Mouse (Mus musculus) small intestine, adult 2 months (tissue): ENCODE results near the gene Mtif3. TPM values are rescaled to one million over a fixed set of nuclear protein-coding genes. Genes with fewer than 3 reads are reported as not detected.

Source experiments
- H3K27ac ChIP-seq: fragments of 200-500 bp; 2 replicates; pipeline ENCODE4 v1.5.1; 2012; ENCODE audit warnings: low read depth, low read length, control low read depth, inconsistent platforms; ENCODE audit not compliant: insufficient read depth
- H3K27me3 ChIP-seq: fragments of 200-500 bp; 2 replicates; pipeline ENCODE4 v1.6.1; 2012; ENCODE audit warnings: mild to moderate bottlenecking, moderate library complexity, low read length, inconsistent platforms; ENCODE audit not compliant: control insufficient read depth, insufficient read depth
- H3K36me3 ChIP-seq: fragments of 200-500 bp; 2 replicates; pipeline ENCODE4 v1.6.1; 2012; ENCODE audit warnings: mild to moderate bottlenecking, low read length, control low read depth, inconsistent platforms; ENCODE audit not compliant: control insufficient read depth, insufficient read depth
- H3K4me1 ChIP-seq: fragments of 200-500 bp; 2 replicates; pipeline ENCODE4 v1.6.1; 2012; ENCODE audit warnings: low read length, inconsistent platforms, mixed read lengths; ENCODE audit not compliant: control insufficient read depth, insufficient read depth, insufficient read length
- H3K4me3 ChIP-seq: fragments of 200-500 bp; 2 replicates; pipeline ENCODE4 v1.5.1; 2012; ENCODE audit warnings: low read depth, mild to moderate bottlenecking, control low read depth, inconsistent platforms, low read length, moderate library complexity
- CTCF ChIP-seq: fragments of 200-500 bp; IDR thresholded peaks from 2 replicates; pipeline ENCODE4 v1.5.1; 2012; ENCODE audit warnings: low read depth, mild to moderate bottlenecking, control low read depth, inconsistent platforms, low read length, moderate library complexity, mixed read lengths; ENCODE audit not compliant: insufficient replicate concordance, insufficient read length; ENCODE audit errors: extremely low read depth
- POLR2A ChIP-seq: fragments of 200-500 bp; IDR thresholded peaks from 2 replicates; pipeline ENCODE4 v1.6.1; 2012; ENCODE audit warnings: low read depth, mild to moderate bottlenecking, control low read depth, inconsistent platforms, low read length, moderate library complexity
- WGBS: fragments of 180-500 bp; shearing (Covaris S2); methylation state at CpG from one replicate; pipeline ENCODE4 v1.1.7; 2018; 5-methylcytosine and 5-hydroxymethylcytosine counted together
- polyA plus RNA-seq: library from polyadenylated mRNA; depleted of rRNA; stranded (reverse); fragments of >200 nt; gene quantifications from 2 replicates; pipeline ENCODE4 v1.2.3, GENCODE M21; 2012

Mtif3 gene
- polyA plus RNA-seq, 1 experiment, result 13.1 TPM

GRCm38 (mm10) chr5:146973858-146974780, 10.5 kb upstream of the Mtif3 start:
- 73% methylated on average over 25 of the region's 25 CpGs for WGBS
- TF ChIP-seq POLR2A (no peak), CTCF (no peak)
- Histone ChIP-seq H3K4me1 (no peaks in the 10 kb centered on the region), H3K36me3 (no peaks in the 10 kb centered on the region), H3K27me3 (no peaks in the 10 kb centered on the region; the same call in 1 of the 2 replicates), H3K27ac (no peak overlapping the region), H3K4me3 (no peak overlapping the region)

GRCm38 (mm10) chr5:146973353-146973752, 9.8 kb upstream of the Mtif3 start:
- Histone ChIP-seq H3K27me3 (no peaks in the 10 kb centered on the region; the same call in 1 of the 2 replicates), H3K27ac (no peak overlapping the region), H3K4me3 (no peak overlapping the region), H3K4me1 (no peaks in the 10 kb centered on the region), H3K36me3 (no peaks in the 10 kb centered on the region)
- no peak for TF ChIP-seq POLR2A
- no peak for TF ChIP-seq CTCF
- 79% methylated on average over 9 of the region's 9 CpGs for WGBS

- H3K27ac ChIP-seq, result no peak overlapping the region
These were observed 8.4 kb upstream of the Mtif3 start for GRCm38 (mm10) chr5:146971776-146972561.

GRCm38 (mm10) chr5:146968695-146969393, 5.2 kb upstream of the Mtif3 start:
- Histone ChIP-seq H3K36me3 (no peaks in the 10 kb centered on the region), H3K4me3 (no peak overlapping the region), H3K27me3 (no peaks in the 10 kb centered on the region; the same call in 1 of the 2 replicates), H3K4me1 (peaks cover 4% of the 10 kb centered on the region; the same call in 1 of the 2 replicates), H3K27ac (no peak overlapping the region)
- TF ChIP-seq CTCF, result no peak
- no peak for TF ChIP-seq POLR2A
- 81% methylated on average over 13 of the region's 13 CpGs for WGBS

More at GRCm38 (mm10) chr5:146971776-146972561, 8.4 kb upstream of the Mtif3 start:
- Histone ChIP-seq H3K4me1 (no peaks in the 10 kb centered on the region), H3K4me3 (no peak overlapping the region), H3K36me3 (no peaks in the 10 kb centered on the region), H3K27me3 (no peaks in the 10 kb centered on the region; the same call in 1 of the 2 replicates)
- TF ChIP-seq POLR2A (no peak), CTCF (no peak)
- WGBS, result 69% methylated on average over 10 of the region's 10 CpGs

- peaks cover 11% of the 10 kb centered on the region for H3K36me3 ChIP-seq
- no peak overlapping the region for H3K4me3 ChIP-seq
- no peaks in the 10 kb centered on the region for H3K27me3 ChIP-seq
- 46% methylated on average over 8 of the region's 8 CpGs for WGBS
- peaks cover 7% of the 10 kb centered on the region; the same call in 1 of the 2 replicates for H3K4me1 ChIP-seq
- TF ChIP-seq CTCF (no peak), POLR2A (no peak)
- no peak overlapping the region for H3K27ac ChIP-seq
These were observed 308 bp upstream of the Mtif3 start for GRCm38 (mm10) chr5:146963937-146964278.

- H3K27ac ChIP-seq, result no peak overlapping the region
- H3K27me3 ChIP-seq, result no peaks in the 10 kb centered on the region
- H3K4me1 ChIP-seq, result no peaks in the 10 kb centered on the region; the same call in 1 of the 2 replicates
- H3K36me3 ChIP-seq, result peaks cover 69% of the 10 kb centered on the region
- no peak overlapping the region for H3K4me3 ChIP-seq
- 88% methylated on average over 18 of the region's 18 CpGs for WGBS
- TF ChIP-seq POLR2A, result no peak
- TF ChIP-seq CTCF, result no peak
These were observed 6.9 kb downstream of the Mtif3 start for GRCm38 (mm10) chr5:146956678-146957077.

- WGBS, result 81% methylated on average over 5 of the region's 5 CpGs
- H3K27me3 ChIP-seq, result no peaks in the 10 kb centered on the region
- H3K4me1 ChIP-seq, result no peaks in the 10 kb centered on the region; the same call in 1 of the 2 replicates
- peaks cover 66% of the 10 kb centered on the region for H3K36me3 ChIP-seq
- no peak overlapping the region for H3K27ac ChIP-seq
- TF ChIP-seq CTCF (no peak), POLR2A (no peak)
- H3K4me3 ChIP-seq, result no peak overlapping the region
These were observed 7.9 kb downstream of the Mtif3 start for GRCm38 (mm10) chr5:146955651-146956050.
